Mouse (Mus musculus) lung, embryonic 14.5 days (tissue): ENCODE data around the gene Tnnc1. TPM values are rescaled to one million over a fixed set of nuclear protein-coding genes. Genes with fewer than 3 reads are reported as not detected.

Experiments used
- ATAC-seq: fragments of 200-750 bp; cut with Nextera tagmentation; 2 replicates; pipeline ENCODE4 v1.8.0; 2017; ENCODE audit warnings: mild to moderate bottlenecking, moderate TSS enrichment, moderate library complexity; ENCODE audit not compliant: insufficient read depth
- DNase-seq: peaks from one replicate; pipeline ENCODE4 v3.0.0-alpha.2; 2015
- H3K27ac ChIP-seq: fragments of 300-500 bp; sonication (generic); 2 replicates; pipeline ENCODE4 v1.5.1; 2014; ENCODE audit warnings: low read depth, mild to moderate bottlenecking, moderate library complexity
- H3K27me3 ChIP-seq: fragments of 300-500 bp; sonication (generic); 2 replicates; pipeline ENCODE4 v1.6.1; 2014; ENCODE audit warnings: low read length, control low read depth; ENCODE audit not compliant: insufficient read depth
- H3K36me3 ChIP-seq: fragments of 300-500 bp; sonication (generic); 2 replicates; pipeline ENCODE4 v1.6.1; 2014; ENCODE audit warnings: control low read depth; ENCODE audit not compliant: insufficient read depth
- H3K4me1 ChIP-seq: fragments of 300-500 bp; sonication (generic); 2 replicates; pipeline ENCODE4 v1.6.1; 2014; ENCODE audit warnings: antibody characterized with exemption, control low read depth; ENCODE audit not compliant: insufficient read depth
- H3K4me2 ChIP-seq: fragments of 300-500 bp; sonication (generic); 2 replicates; pipeline ENCODE4 v1.6.1; 2014; ENCODE audit warnings: mild to moderate bottlenecking
- H3K4me3 ChIP-seq: fragments of 300-500 bp; sonication (generic); 2 replicates; pipeline ENCODE4 v1.5.1; 2014; ENCODE audit warnings: low read depth, low read length
- H3K9ac ChIP-seq: fragments of 300-500 bp; sonication (generic); 2 replicates; pipeline ENCODE4 v1.6.1; 2014
- H3K9me3 ChIP-seq: fragments of 300-500 bp; sonication (generic); 2 replicates; pipeline ENCODE4 v1.6.1; 2016; ENCODE audit warnings: low read depth, low read length, control low read depth
- CTCF ChIP-seq: IDR thresholded peaks from 2 replicates; pipeline ENCODE4 v1.5.1; 2016; ENCODE audit warnings: antibody characterized with exemption, low read depth
- WGBS: fragments of 180-500 bp; shearing (Covaris S2); extraction: QIAGEN DNeasy Blood & Tissue Kit; methylation state at CpG from one replicate; pipeline ENCODE4 v1.1.7; 2014; 5-methylcytosine and 5-hydroxymethylcytosine counted together
- polyA plus RNA-seq: library from polyadenylated mRNA; unstranded; fragments of >200 nt; fragmentation: Nextera tagmentation; extraction: Ambion mirVana; gene quantifications from 2 replicates; pipeline ENCODE4 v1.2.1, GENCODE M21; 2014

Gene Tnnc1
- polyA plus RNA-seq, 1 experiment from 2014 or later = 5.1 TPM

DNA sequence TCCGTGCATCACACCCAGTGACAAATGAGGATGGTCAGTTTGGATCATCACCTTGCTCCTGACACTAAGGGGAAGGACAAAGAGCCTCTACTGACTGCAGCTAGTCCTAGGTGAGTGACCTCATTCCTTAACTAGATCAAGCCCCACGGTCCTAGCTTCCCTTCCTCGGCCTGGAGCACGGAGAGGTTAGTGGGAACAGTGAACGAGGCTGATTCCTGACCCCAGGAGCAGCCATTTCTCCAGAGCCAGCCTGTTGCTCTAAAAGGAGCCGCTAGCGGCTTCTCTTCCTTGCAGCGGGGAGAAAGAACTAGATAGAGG, 2.9 kb upstream of the Tnnc1 start:
- peak overlapping the region; percentile 90 for H3K27ac ChIP-seq
- peaks cover 9% of the 10 kb centered on the region for H3K4me1 ChIP-seq
- WGBS = 8% methylated on average over 8 of the region's 8 CpGs
- peaks cover 46% of the 10 kb centered on the region for H3K36me3 ChIP-seq
- no peak for TF ChIP-seq CTCF
- peak overlapping the region; percentile 96 for H3K4me2 ChIP-seq
- peak overlapping the region; percentile 86 for H3K4me3 ChIP-seq
- no peak for ATAC-seq
- H3K27me3 ChIP-seq = no peaks in the 10 kb centered on the region
- H3K9ac ChIP-seq = peak overlapping the region; percentile 95
- no peak for DNase-seq
- no peaks in the 10 kb centered on the region for H3K9me3 ChIP-seq

DNA sequence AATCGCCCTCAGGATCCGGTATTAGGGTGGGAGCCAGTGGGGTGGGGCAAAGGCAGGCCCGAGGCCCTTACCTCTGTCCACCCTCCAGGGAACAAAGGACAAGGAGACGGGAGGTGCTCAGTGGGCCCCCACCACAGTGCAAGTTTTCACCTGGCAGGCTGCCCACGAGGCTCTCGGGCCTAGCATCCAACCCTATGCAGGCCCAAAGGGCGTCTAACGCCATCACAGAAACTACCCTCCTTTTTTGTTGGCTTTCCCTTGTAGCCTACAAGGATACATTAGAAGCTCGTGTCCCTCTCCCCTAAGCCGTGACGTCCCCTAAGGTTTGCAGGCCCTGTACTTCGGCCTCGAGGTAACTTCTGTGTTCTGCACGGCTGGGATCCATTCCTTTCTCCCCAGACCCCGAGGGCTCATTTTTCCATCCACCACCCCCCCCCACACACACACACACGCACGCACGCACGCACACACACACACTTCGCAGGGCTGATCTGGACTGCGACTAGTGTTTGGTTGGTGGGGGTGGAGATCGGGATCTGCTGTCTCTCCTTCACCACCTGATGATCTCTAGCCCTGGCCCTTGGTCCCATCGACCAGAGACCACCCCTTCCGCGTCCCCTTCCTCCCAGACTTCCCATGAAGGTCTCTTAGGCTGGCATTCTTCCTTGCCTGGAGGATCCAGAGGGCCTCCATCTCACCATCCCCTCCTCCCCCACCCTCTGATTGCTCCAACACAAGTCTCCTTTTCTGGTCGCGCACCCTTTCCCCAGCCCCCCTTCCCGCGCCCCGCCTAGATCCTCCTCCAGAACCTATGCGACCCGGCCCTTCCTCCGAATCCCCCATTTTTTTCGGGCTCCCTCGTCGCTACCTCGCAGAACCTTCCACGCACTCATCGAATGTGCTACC, 2.3 kb upstream of the Tnnc1 start:
- peaks cover 40% of the 10 kb centered on the region for H3K36me3 ChIP-seq
- TF ChIP-seq CTCF = no peak
- no peaks in the 10 kb centered on the region for H3K9me3 ChIP-seq
- peak overlapping the region; percentile 90 for H3K27ac ChIP-seq
- under 1% methylated on average over 39 of the region's 39 CpGs for WGBS
- no peaks in the 10 kb centered on the region for H3K27me3 ChIP-seq
- peak overlapping the region; percentile 96 for H3K4me2 ChIP-seq
- peak overlapping the region; percentile 95 for H3K9ac ChIP-seq
- DNase-seq = peak; percentile 73
- ATAC-seq = peak; percentile 64
- peaks cover 9% of the 10 kb centered on the region for H3K4me1 ChIP-seq
- H3K4me3 ChIP-seq = peak overlapping the region; percentile 86

DNA sequence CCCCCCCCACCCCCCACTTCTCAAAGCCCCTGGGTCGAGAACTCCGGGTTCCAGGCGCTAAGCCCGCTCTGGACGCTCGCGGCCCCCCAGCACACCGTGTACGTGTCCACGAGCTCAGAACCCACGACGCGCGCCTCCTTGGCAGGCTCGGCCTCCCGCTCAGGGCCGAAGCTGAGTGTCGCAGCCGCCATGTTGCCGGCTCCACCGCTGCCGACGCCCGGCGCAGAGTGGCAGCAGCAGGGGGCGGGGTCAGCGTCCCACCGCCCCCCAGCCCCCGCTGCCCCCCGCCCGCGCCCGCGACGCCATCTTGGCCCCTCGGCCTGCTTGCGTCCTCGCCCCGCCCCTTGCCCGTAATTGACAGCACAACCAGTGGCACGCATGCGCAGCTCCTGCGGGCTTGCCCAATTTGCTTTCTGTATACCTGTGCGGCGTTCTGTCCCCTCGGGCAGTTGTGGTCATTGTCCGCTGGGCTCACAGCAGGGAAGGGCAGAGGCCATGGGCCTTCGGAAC, 1.6 kb upstream of the Tnnc1 start:
- peak overlapping the region; percentile 86 for H3K4me3 ChIP-seq
- TF ChIP-seq CTCF = no peak
- under 1% methylated on average over 45 of the region's 48 CpGs for WGBS
- peak; percentile 58 for ATAC-seq
- DNase-seq = peak; percentile 96
- peaks cover 9% of the 10 kb centered on the region for H3K4me1 ChIP-seq
- no peaks in the 10 kb centered on the region for H3K27me3 ChIP-seq
- H3K36me3 ChIP-seq = peaks cover 33% of the 10 kb centered on the region
- H3K27ac ChIP-seq = peak overlapping the region; percentile 90
- peak overlapping the region; percentile 96 for H3K4me2 ChIP-seq
- H3K9ac ChIP-seq = peak overlapping the region; percentile 95
- H3K9me3 ChIP-seq = no peaks in the 10 kb centered on the region

DNA sequence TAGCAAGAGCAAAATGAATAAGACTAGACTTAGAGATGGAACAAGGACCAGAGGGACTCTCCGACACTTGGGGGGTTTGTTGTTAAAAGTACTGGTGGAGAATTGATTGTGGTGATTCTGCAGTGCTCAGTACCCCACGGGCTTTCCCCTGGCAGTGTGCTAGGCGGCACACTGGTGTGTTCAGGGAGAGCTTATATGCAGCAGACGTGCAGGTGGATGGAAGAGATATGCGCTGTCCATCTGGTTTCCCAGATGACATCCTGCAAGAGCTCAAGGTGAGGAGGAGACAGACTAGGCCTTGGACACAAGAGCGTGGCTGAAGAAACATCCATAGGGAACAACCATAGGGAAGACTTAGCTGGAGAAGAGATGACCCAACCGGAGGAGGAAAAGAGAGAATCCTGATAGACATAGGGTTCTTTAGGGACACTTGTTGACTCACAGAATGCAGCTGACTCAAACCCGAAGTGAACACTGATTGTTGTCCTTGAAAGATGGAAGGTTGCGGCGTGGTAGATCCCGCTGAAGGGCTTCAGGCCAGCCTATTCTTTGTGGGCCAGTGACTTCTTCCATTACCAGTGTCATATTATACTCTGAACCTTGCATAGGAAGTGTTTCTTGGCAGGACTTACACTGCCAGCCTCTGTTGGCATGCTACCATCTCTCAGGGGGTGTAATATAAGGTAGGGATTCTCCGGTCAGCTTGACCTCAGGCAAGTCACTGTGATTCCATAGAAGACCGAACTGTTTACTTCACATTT, 862 bp upstream of the Tnnc1 start:
- ATAC-seq = no peak
- no peak for DNase-seq
- Histone ChIP-seq H3K27ac (0 out of 2 replicates have a peak overlapping the region, but pooled peaks have one; percentile 90), H3K9me3 (no peaks in the 10 kb centered on the region), H3K4me1 (peaks cover 9% of the 10 kb centered on the region), H3K4me2 (peak overlapping the region; percentile 96), H3K4me3 (peak overlapping the region; percentile 86), H3K36me3 (peaks cover 26% of the 10 kb centered on the region), H3K9ac (peak overlapping the region; percentile 95), H3K27me3 (no peaks in the 10 kb centered on the region)
- 74% methylated on average over 13 of the region's 13 CpGs for WGBS
- no peak for TF ChIP-seq CTCF

DNA sequence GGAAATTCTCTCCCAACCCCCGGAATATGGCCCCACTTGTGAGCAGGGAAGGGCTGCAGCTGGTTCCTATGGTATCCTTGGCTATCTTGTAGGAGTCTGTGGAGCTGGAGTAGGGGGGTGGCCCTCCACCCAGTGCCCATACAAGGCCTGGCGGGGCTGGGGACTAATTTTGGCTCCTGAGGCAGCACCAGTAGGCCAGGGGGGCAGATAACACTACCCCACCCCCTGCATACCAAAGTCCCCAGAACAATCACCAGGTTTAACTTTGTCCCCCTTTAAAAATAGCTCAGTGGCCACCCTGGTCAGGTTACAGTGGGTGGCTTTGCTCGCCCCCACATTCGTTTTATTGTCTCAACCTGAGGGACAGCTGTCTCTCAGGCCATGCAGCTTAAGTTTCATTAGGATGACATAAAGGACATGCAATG, 1.0 kb downstream of the Tnnc1 start:
- DNase-seq (no peak), ATAC-seq (no peak)
- Histone ChIP-seq H3K4me1 (peaks cover 9% of the 10 kb centered on the region), H3K9me3 (no peaks in the 10 kb centered on the region), H3K27me3 (no peaks in the 10 kb centered on the region), H3K36me3 (peaks cover 7% of the 10 kb centered on the region), H3K9ac (no peak overlapping the region), H3K4me3 (no peak overlapping the region), H3K27ac (no peak overlapping the region; the same call in 1 of the 2 replicates), H3K4me2 (no peak overlapping the region)
- 66% methylated on average over 4 of the region's 4 CpGs for WGBS
- no peak for TF ChIP-seq CTCF

- no peak overlapping the region for H3K4me3 ChIP-seq
- H3K4me2 ChIP-seq = no peak overlapping the region
- no peaks in the 10 kb centered on the region for H3K9me3 ChIP-seq
- WGBS = 79% methylated on average over 6 of the region's 6 CpGs
- H3K27ac ChIP-seq = no peak overlapping the region
- H3K4me1 ChIP-seq = no peaks in the 10 kb centered on the region; the same call in 1 of the 2 replicates
- H3K36me3 ChIP-seq = no peaks in the 10 kb centered on the region
- no peaks in the 10 kb centered on the region for H3K27me3 ChIP-seq
- no peak for TF ChIP-seq CTCF
- DNase-seq (no peak), ATAC-seq (no peak)
- H3K9ac ChIP-seq = no peak overlapping the region
Measured at GRCm38 (mm10) chr14:31211854-31212253, 3.7 kb downstream of the Tnnc1 start.

- Histone ChIP-seq H3K36me3 (no peaks in the 10 kb centered on the region), H3K9me3 (no peaks in the 10 kb centered on the region), H3K4me1 (peaks cover 3% of the 10 kb centered on the region; the same call in 1 of the 2 replicates), H3K27ac (no peak overlapping the region), H3K4me3 (no peak overlapping the region), H3K27me3 (no peaks in the 10 kb centered on the region), H3K9ac (no peak overlapping the region), H3K4me2 (no peak overlapping the region)
- ATAC-seq (no peak), DNase-seq (no peak)
- 52% methylated on average over 3 of the region's 3 CpGs for WGBS
- TF ChIP-seq CTCF = no peak
Measured at GRCm38 (mm10) chr14:31212499-31212898, 4.4 kb downstream of the Tnnc1 start.
